In genomic region chr12:112418636-112419035, GRCm38 (mm10) we compare ENCODE assay signal across 13 mouse cellular contexts.
"Had no signal": no experiment of that assay in that cellular context is flagged by ENCODE, and none has a peak within 500 bp of the region (broad histone marks: within the 10 kb centered on the region; RNA-seq: fewer than 3 reads in every experiment).

No protein-coding gene starts in this region.

- DNase-seq: gastrocnemius, postnatal 14 days; gastrocnemius, postnatal 36 days; heart, adult 11 months; heart, adult 2 months; heart, postnatal 14 days; heart, postnatal 36 days; kidney, adult 11 months; kidney, adult 2 months; kidney, adult 9 months; kidney, postnatal 14 days; kidney, postnatal 36 days; liver; liver, embryonic 13.5 days had no signal
